Mouse (Mus musculus): ENCODE results near the gene Ifna6. TPM values are rescaled to one million over a fixed set of nuclear protein-coding genes. Genes with fewer than 3 reads are reported as not detected.

Ifna6 gene
- total and polyA plus RNA-seq, 3 experiments = not detected

GRCm38 (mm10) chr4:88838828-88839227, 11.6 kb downstream of the Ifna6 start:
- TF ChIP-seq CTCF (IDR thresholded peaks at IDR 0.05 in 2 of 3, conservative IDR thresholded peaks at IDR 0.05 in 1 of 3; ENCODE audit: control insufficient read depth in 1 of 3, insufficient read depth in 1 of 3, low read depth in 2 of 3, low read length in 3 of 3, poor library complexity in 1 of 3, severe bottlenecking in 1 of 3) (peak in 2 of 3 experiments; percentile 65 to 69; a peak in 4 of 6 replicates), SMC3 (IDR thresholded peaks at IDR 0.05; ENCODE audit: low read depth, low read length) (0 out of 2 replicates have a peak, but pooled peaks have one; percentile 12), MYB (IDR thresholded peaks at IDR 0.05; ENCODE audit: low read depth, low read length) (no peak)
- no peaks in the 10 kb centered on the region for H3K9me3 ChIP-seq (replicated peaks; ENCODE audit: insufficient read depth, low read length)
- H3K9ac ChIP-seq (ENCODE audit: control insufficient read depth, low read depth, low read length, poor library complexity, severe bottlenecking) = no peak overlapping the region
- H3K79me2 ChIP-seq (ENCODE audit: control insufficient read depth, insufficient read depth, low read length, poor library complexity) = no peaks in the 10 kb centered on the region
- H3K27ac ChIP-seq (ENCODE audit: control insufficient read depth, low read depth, low read length) = no peak overlapping the region
- peaks cover 14 to 17% of the 10 kb centered on the region in 2 experiments for H3K27me3 ChIP-seq (ENCODE audit: control insufficient read depth in 1 of 2, insufficient read depth in 2 of 2, low read length in 2 of 2)
- no peaks in the 10 kb centered on the region; a peak in 1 of 4 replicates for H3K4me1 ChIP-seq (ENCODE audit: control insufficient read depth in 1 of 2, insufficient read depth in 2 of 2, low read length in 2 of 2)
- H3K36me3 ChIP-seq (ENCODE audit: control insufficient read depth in 1 of 2, insufficient read depth in 2 of 2, low read length in 2 of 2) = no peaks in the 10 kb centered on the region
- DNase-seq (ENCODE audit: low read depth, low spot score) = peak; percentile 46
- H3K4me3 ChIP-seq (ENCODE audit: control insufficient read depth in 1 of 2, insufficient read depth in 1 of 2, low read depth in 2 of 2, low read length in 2 of 2) = no peak overlapping the region

GRCm38 (mm10) chr4:88840058-88840457, 12.8 kb downstream of the Ifna6 start:
- no peak overlapping the region for H3K9ac ChIP-seq (ENCODE audit: control insufficient read depth, low read depth, low read length, poor library complexity, severe bottlenecking)
- H3K36me3 ChIP-seq (ENCODE audit: control insufficient read depth in 1 of 2, insufficient read depth in 2 of 2, low read length in 2 of 2) = no peaks in the 10 kb centered on the region
- no peaks in the 10 kb centered on the region for H3K9me3 ChIP-seq (replicated peaks; ENCODE audit: insufficient read depth, low read length)
- TF ChIP-seq E2F4 (IDR thresholded peaks at IDR 0.05; ENCODE audit: borderline replicate concordance, low read depth, low read length) (no peak), ETS1 (IDR thresholded peaks at IDR 0.05; ENCODE audit: low read depth, low read length) (no peak), KAT2A (conservative IDR thresholded peaks at IDR 0.05; ENCODE audit: low read depth, low read length) (no peak), MEF2A (IDR thresholded peaks at IDR 0.05; ENCODE audit: extremely low read depth, insufficient replicate concordance, low read depth, low read length, poor library complexity, severe bottlenecking) (no peak), MYC (IDR thresholded peaks at IDR 0.05; ENCODE audit: low read depth, low read length) (no peak), TBP (IDR thresholded peaks at IDR 0.05; ENCODE audit: low read depth, low read length) (no peak), POLR2AphosphoS2 (IDR thresholded peaks at IDR 0.05; ENCODE audit: low read length) (no peak), GABPA (IDR thresholded peaks at IDR 0.05; ENCODE audit: low read depth, low read length) (no peak), SMC3 (IDR thresholded peaks at IDR 0.05; ENCODE audit: low read depth, low read length) (no peak), POLR2AphosphoS5 (IDR thresholded peaks at IDR 0.05; ENCODE audit: borderline replicate concordance, low read depth, low read length) (no peak)
- DNase-seq (ENCODE audit: low read depth, low spot score) = peak; percentile 32
- peaks cover 14 to 18% of the 10 kb centered on the region in 2 experiments for H3K27me3 ChIP-seq (ENCODE audit: control insufficient read depth in 1 of 2, insufficient read depth in 2 of 2, low read length in 2 of 2)
- no peak overlapping the region for H3K4me3 ChIP-seq (ENCODE audit: control insufficient read depth in 1 of 2, insufficient read depth in 1 of 2, low read depth in 2 of 2, low read length in 2 of 2)
- no peaks in the 10 kb centered on the region for H3K79me2 ChIP-seq (ENCODE audit: control insufficient read depth, insufficient read depth, low read length, poor library complexity)
- no peak overlapping the region for H3K27ac ChIP-seq (ENCODE audit: control insufficient read depth, low read depth, low read length)
- no peaks in the 10 kb centered on the region; a peak in 1 of 4 replicates for H3K4me1 ChIP-seq (ENCODE audit: control insufficient read depth in 1 of 2, insufficient read depth in 2 of 2, low read length in 2 of 2)

DNA sequence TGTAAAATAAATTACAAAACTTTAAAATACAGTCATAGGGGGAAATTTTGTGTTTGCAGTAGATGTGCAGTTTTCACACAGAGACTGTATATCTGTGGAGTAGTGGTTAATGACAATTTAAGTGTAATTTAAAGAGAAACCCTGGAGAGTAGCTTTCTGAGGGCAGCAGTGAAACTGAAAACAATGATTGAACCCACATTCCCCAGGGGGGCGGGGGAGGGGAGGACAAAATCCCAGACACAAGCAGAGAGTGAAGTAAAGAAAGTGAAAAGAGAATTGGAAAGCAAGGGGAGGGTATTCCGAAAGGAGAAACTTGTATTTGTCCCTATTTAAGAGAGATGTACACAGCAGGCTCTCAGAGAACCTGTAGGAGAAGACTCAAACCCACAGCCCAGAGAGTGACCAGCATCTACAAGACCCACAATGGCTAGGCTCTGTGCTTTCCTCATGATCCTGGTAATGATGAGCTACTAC, 14.3 kb downstream of the Ifna6 start, which contains the start of gene Ifna4:
Gene Ifna4, plus strand, starts transcription at position 424 of the 474 bp plus-strand sequence.
- DNase-seq (ENCODE audit: low read depth, low spot score) = no peak
- Histone ChIP-seq H3K4me3 (ENCODE audit: control insufficient read depth in 1 of 2, insufficient read depth in 1 of 2, low read depth in 2 of 2, low read length in 2 of 2) (no peak within 1 kb of the TSS), H3K27ac (ENCODE audit: control insufficient read depth, low read depth, low read length) (no peak within 1 kb of the TSS), H3K27me3 (ENCODE audit: control insufficient read depth in 1 of 2, insufficient read depth in 2 of 2, low read length in 2 of 2) (peaks cover 11 to 14% of the 10 kb centered on the region in 2 experiments), H3K36me3 (ENCODE audit: control insufficient read depth in 1 of 2, insufficient read depth in 2 of 2, low read length in 2 of 2) (no peaks in the 10 kb centered on the region), H3K79me2 (ENCODE audit: control insufficient read depth, insufficient read depth, low read length, poor library complexity) (no peaks in the 10 kb centered on the region), H3K4me1 (ENCODE audit: control insufficient read depth in 1 of 2, insufficient read depth in 2 of 2, low read length in 2 of 2) (no peaks in the 10 kb centered on the region; a peak in 1 of 4 replicates), H3K9ac (ENCODE audit: control insufficient read depth, low read depth, low read length, poor library complexity, severe bottlenecking) (no peak within 1 kb of the TSS), H3K9me3 (replicated peaks; ENCODE audit: insufficient read depth, low read length) (no peaks in the 10 kb centered on the region)
- TF ChIP-seq CHD1 (IDR thresholded peaks at IDR 0.05; ENCODE audit: low read depth, low read length) = no peak
- no peak for TF ChIP-seq HCFC1 (IDR thresholded peaks at IDR 0.05; ENCODE audit: low read depth, low read length)
- no peak for TF ChIP-seq MYC (IDR thresholded peaks at IDR 0.05; ENCODE audit: low read depth, low read length)
- TF ChIP-seq MYB (IDR thresholded peaks at IDR 0.05; ENCODE audit: low read depth, low read length) = no peak
- no peak for TF ChIP-seq BHLHE40 (IDR thresholded peaks at IDR 0.05; ENCODE audit: borderline replicate concordance, low read depth, low read length)
- TF ChIP-seq USF2 (IDR thresholded peaks at IDR 0.05; ENCODE audit: borderline replicate concordance in 1 of 2, insufficient read depth in 1 of 2, low read depth in 1 of 2, low read length in 2 of 2) = no peak
- no peak for TF ChIP-seq GABPA (IDR thresholded peaks at IDR 0.05; ENCODE audit: low read depth, low read length)

Data from MEL (cell line).